33 mouse cellular contexts compared by ENCODE assay signal in the genomic region with DNA sequence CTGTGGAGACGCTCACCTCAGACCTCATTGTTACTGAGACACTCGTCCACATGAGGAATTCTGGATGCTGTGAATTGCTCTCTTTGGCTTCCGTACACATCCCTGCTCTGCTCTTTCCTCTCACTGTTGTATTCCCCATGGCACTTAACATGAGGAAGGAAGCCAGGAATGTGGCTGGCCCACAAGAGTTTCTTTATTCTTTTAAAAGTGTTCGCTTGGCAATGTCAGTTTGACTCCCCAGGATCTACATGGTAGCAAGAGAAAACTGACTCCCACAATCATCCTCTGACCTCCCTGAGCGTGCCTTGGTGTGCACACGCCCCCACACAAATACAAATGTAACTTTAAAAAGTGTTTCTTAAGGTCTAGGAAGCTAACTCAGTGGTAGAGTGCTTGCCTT. TPM values are rescaled to one million over a fixed set of nuclear protein-coding genes. Genes with fewer than 3 reads are reported as not detected.
A peak's percentile ranks its signal among the peaks of the same experiment; 100 is the strongest.
DNase-seq lines count a peak whose midpoint lies in the region; ATAC-seq and TF ChIP-seq lines count a peak whose summit lies in the region.
"Had no signal": no experiment of that assay in that cellular context is flagged by ENCODE, and none has a peak within 500 bp of the region (broad histone marks: within the 10 kb centered on the region; RNA-seq: fewer than 3 reads in every experiment).

No protein-coding gene starts in this region.

- DNase-seq in hindbrain, postnatal 0 days (ENCODE audit: low spot score): peak; percentile 20
- no peak for DNase-seq in hindbrain, embryonic 11.5 days (ENCODE audit: low spot score)
- peak; percentile 33 for DNase-seq in Muller cell, postnatal 12 days (ENCODE audit: inconsistent ontology term)
- DNase-seq in adipocyte (ENCODE audit: low spot score): peak; percentile 6
- peak; percentile 30 for DNase-seq in testis, postnatal 10 days (ENCODE audit: low spot score)
- DNase-seq in embryonic facial prominence, embryonic 10.5 days (ENCODE audit: low spot score): no peak
- DNase-seq: adrenal gland, postnatal 25 days; B cell, adult 2 months; cerebellum, adult 8-10 months; cerebellum, postnatal 25 days; gastrocnemius, postnatal 25 days; heart, adult 2 months; kidney, adult 9 months; kidney, postnatal 10 days; layer of hippocampus, adult 9-11 months; liver, embryonic 13.5 days had no signal

- no peak for TF ChIP-seq CTCF in hindbrain, postnatal 0 days (IDR thresholded peaks at IDR 0.05; ENCODE audit: low read depth)

- 46% methylated on average over 6 of the region's 6 CpGs for WGBS in hindbrain, postnatal 0 days
- WGBS in hindbrain, embryonic 11.5 days: 65% methylated on average over 6 of the region's 6 CpGs
- 68% methylated on average over 6 of the region's 6 CpGs for WGBS in embryonic facial prominence, embryonic 10.5 days

- no peaks in the 10 kb centered on the region for H3K36me3 ChIP-seq in hindbrain, postnatal 0 days (ENCODE audit: insufficient read depth, low read length)
- H3K36me3 ChIP-seq in hindbrain, embryonic 11.5 days (ENCODE audit: control insufficient read depth, insufficient read depth, low read length): no peaks in the 10 kb centered on the region
- no peaks in the 10 kb centered on the region for H3K36me3 ChIP-seq in embryonic facial prominence, embryonic 10.5 days (replicated peaks)
- H3K36me3 ChIP-seq: heart, embryonic 13.5 days; hindbrain, embryonic 10.5 days; limb, embryonic 10.5 days; limb, embryonic 15.5 days; liver, embryonic 13.5 days; midbrain, embryonic 10.5 days; neural tube, embryonic 12.5 days had no signal

- H3K9ac ChIP-seq in hindbrain, postnatal 0 days (replicated peaks; ENCODE audit: low read length): no peak overlapping the region
- H3K9ac ChIP-seq in hindbrain, embryonic 11.5 days (ENCODE audit: low read depth, low read length): no peak overlapping the region
- H3K9ac ChIP-seq: heart, embryonic 13.5 days; limb, embryonic 15.5 days; liver, embryonic 13.5 days; neural tube, embryonic 12.5 days had no signal

- no peaks in the 10 kb centered on the region for H3K4me1 ChIP-seq in hindbrain, postnatal 0 days (ENCODE audit: insufficient read depth, low read length)
- H3K4me1 ChIP-seq in hindbrain, embryonic 11.5 days (replicated peaks; ENCODE audit: control insufficient read depth, insufficient read depth, low read length): no peaks in the 10 kb centered on the region
- H3K4me1 ChIP-seq in embryonic facial prominence, embryonic 10.5 days: no peaks in the 10 kb centered on the region
- H3K4me1 ChIP-seq: hindbrain, embryonic 10.5 days; limb, embryonic 10.5 days; limb, embryonic 15.5 days; liver, embryonic 13.5 days; midbrain, embryonic 10.5 days; neural tube, embryonic 12.5 days had no signal

- no peak overlapping the region for H3K4me3 ChIP-seq in hindbrain, postnatal 0 days (ENCODE audit: low read length)
- H3K4me3 ChIP-seq in hindbrain, embryonic 11.5 days (ENCODE audit: low read depth, low read length): no peak overlapping the region
- H3K4me3 ChIP-seq in embryonic facial prominence, embryonic 10.5 days: no peak overlapping the region
- H3K4me3 ChIP-seq: heart, adult 2 months; heart, embryonic 13.5 days; hindbrain, embryonic 10.5 days; limb, embryonic 10.5 days; limb, embryonic 15.5 days; liver, embryonic 13.5 days; midbrain, embryonic 10.5 days; myocyte; neural tube, embryonic 12.5 days had no signal

- no peak for ATAC-seq in hindbrain, postnatal 0 days
- ATAC-seq in hindbrain, embryonic 11.5 days (ENCODE audit: low FRiP score): no peak
- ATAC-seq: activated CD4-positive, CD25-positive, alpha-beta regulatory T cell, adult 4 months; forebrain, embryonic 14.5 days; hindbrain, embryonic 16.5 days; intestine, embryonic 16.5 days; midbrain, embryonic 16.5 days had no signal

- no peak overlapping the region for H3K27ac ChIP-seq in hindbrain, postnatal 0 days
- H3K27ac ChIP-seq in hindbrain, embryonic 11.5 days (ENCODE audit: low read depth, low read length): no peak overlapping the region
- H3K27ac ChIP-seq in embryonic facial prominence, embryonic 10.5 days (replicated peaks): no peak overlapping the region
- H3K27ac ChIP-seq: heart, adult 2 months; heart, embryonic 13.5 days; hindbrain, embryonic 10.5 days; limb, embryonic 10.5 days; limb, embryonic 15.5 days; liver, embryonic 13.5 days; midbrain, embryonic 10.5 days; neural tube, embryonic 12.5 days had no signal

- H3K4me2 ChIP-seq in hindbrain, postnatal 0 days (ENCODE audit: low read depth, low read length): no peak overlapping the region
- no peak overlapping the region for H3K4me2 ChIP-seq in hindbrain, embryonic 11.5 days (replicated peaks; ENCODE audit: low read depth, low read length)
- H3K4me2 ChIP-seq: heart, embryonic 13.5 days; limb, embryonic 15.5 days; liver, embryonic 13.5 days; neural tube, embryonic 12.5 days had no signal

- no peaks in the 10 kb centered on the region for H3K27me3 ChIP-seq in hindbrain, postnatal 0 days (ENCODE audit: insufficient read depth, low read length)
- no peaks in the 10 kb centered on the region for H3K27me3 ChIP-seq in hindbrain, embryonic 11.5 days (ENCODE audit: control insufficient read depth, insufficient read depth, low read length)
- H3K27me3 ChIP-seq in embryonic facial prominence, embryonic 10.5 days (replicated peaks; ENCODE audit: low read depth, poor library complexity, severe bottlenecking): no peaks in the 10 kb centered on the region
- H3K27me3 ChIP-seq: limb, embryonic 15.5 days; neural tube, embryonic 12.5 days had no signal

- H3K9me3 ChIP-seq in hindbrain, postnatal 0 days (ENCODE audit: low read length): no peaks in the 10 kb centered on the region
- no peaks in the 10 kb centered on the region for H3K9me3 ChIP-seq in hindbrain, embryonic 11.5 days (ENCODE audit: control insufficient read depth, low read length)
- H3K9me3 ChIP-seq in embryonic facial prominence, embryonic 10.5 days: no peaks in the 10 kb centered on the region
- H3K9me3 ChIP-seq: hindbrain, embryonic 10.5 days; limb, embryonic 15.5 days; midbrain, embryonic 10.5 days; neural tube, embryonic 12.5 days had no signal

RNA-seq across cellular contexts. Expression of a gene that starts 0.8 kb away (rescaled TPM):
- total RNA-seq in hindbrain, postnatal 0 days (2014; rRNA removed): not detected in 2 replicates
- polyA plus RNA-seq in hindbrain, postnatal 0 days (2015; fragmentation: Nextera tagmentation; extraction: Ambion mirVana): not detected in 2 replicates
- polyA plus RNA-seq in hindbrain, embryonic 11.5 days (2014; fragmentation: Nextera tagmentation; extraction: Ambion mirVana): not detected in 2 replicates
- polyA plus RNA-seq in embryonic facial prominence, embryonic 10.5 days (2016; fragmentation: Nextera tagmentation; extraction: Ambion mirVana): not detected in 2 replicates
- total RNA-seq: adrenal gland, postnatal 25 days; gastrocnemius, postnatal 25 days; heart, adult 2 months; heart, postnatal 14 days; left cerebral cortex, postnatal 10 days; megakaryocyte progenitor cell, adult 5-6 weeks had no signal
- polyA plus RNA-seq: activated CD4-positive, CD25-positive, alpha-beta regulatory T cell, adult 4 months; brain, embryonic 14.5 days; embryonic facial prominence, embryonic 11.5 days; forebrain, embryonic 14.5 days; heart, adult 2 months; heart, embryonic 13.5 days; hindbrain, embryonic 10.5 days; hindbrain, embryonic 16.5 days; intestine, embryonic 16.5 days; limb, embryonic 10.5 days; limb, embryonic 15.5 days; liver, embryonic 13.5 days; midbrain, embryonic 10.5 days; midbrain, embryonic 16.5 days; myocyte; neural tube, embryonic 12.5 days had no signal

RNA-seq across cellular contexts. Expression of a gene that starts 41.8 kb away (rescaled TPM):
- total RNA-seq in hindbrain, postnatal 0 days (2014; rRNA removed): 0.10 and 0.22 TPM in 2 replicates
- 0.08 and 0.13 TPM in 2 replicates for polyA plus RNA-seq in hindbrain, postnatal 0 days (2015; fragmentation: Nextera tagmentation; extraction: Ambion mirVana)
- 0.06 TPM in 1 of 2 replicates, not detected in the other for polyA plus RNA-seq in hindbrain, embryonic 11.5 days (2014; fragmentation: Nextera tagmentation; extraction: Ambion mirVana)
- polyA plus RNA-seq in embryonic facial prominence, embryonic 10.5 days (2016; fragmentation: Nextera tagmentation; extraction: Ambion mirVana): 0.06 TPM in 1 of 2 replicates, not detected in the other
- total RNA-seq: megakaryocyte progenitor cell, adult 5-6 weeks had no signal
- polyA plus RNA-seq: hindbrain, embryonic 10.5 days; liver, embryonic 13.5 days; neural tube, embryonic 12.5 days had no signal

RNA-seq across cellular contexts. Expression of a gene that starts 44.6 kb away (rescaled TPM):
- total RNA-seq in hindbrain, postnatal 0 days (2014; rRNA removed): 0.73 and 1.8 TPM in 2 replicates
- polyA plus RNA-seq in hindbrain, postnatal 0 days (2015; fragmentation: Nextera tagmentation; extraction: Ambion mirVana): 0.70 and 0.92 TPM in 2 replicates
- polyA plus RNA-seq in hindbrain, embryonic 11.5 days (2014; fragmentation: Nextera tagmentation; extraction: Ambion mirVana): 0.17 and 0.19 TPM in 2 replicates
- polyA plus RNA-seq in embryonic facial prominence, embryonic 10.5 days (2016; fragmentation: Nextera tagmentation; extraction: Ambion mirVana): 0.14 TPM in 1 of 2 replicates, not detected in the other
- total RNA-seq: megakaryocyte progenitor cell, adult 5-6 weeks had no signal
- polyA plus RNA-seq: activated CD4-positive, CD25-positive, alpha-beta regulatory T cell, adult 4 months; midbrain, embryonic 10.5 days had no signal

RNA-seq across cellular contexts. Expression of a gene that starts 52.1 kb away (rescaled TPM):
- not detected in 2 replicates for total RNA-seq in hindbrain, postnatal 0 days (2014; rRNA removed)
- not detected in 2 replicates for polyA plus RNA-seq in hindbrain, postnatal 0 days (2015; fragmentation: Nextera tagmentation; extraction: Ambion mirVana)
- polyA plus RNA-seq in hindbrain, embryonic 11.5 days (2014; fragmentation: Nextera tagmentation; extraction: Ambion mirVana): not detected in 2 replicates
- polyA plus RNA-seq in embryonic facial prominence, embryonic 10.5 days (2016; fragmentation: Nextera tagmentation; extraction: Ambion mirVana): not detected in 2 replicates
- total RNA-seq: adrenal gland, postnatal 25 days; gastrocnemius, postnatal 25 days; heart, adult 2 months; heart, postnatal 14 days; left cerebral cortex, postnatal 10 days; megakaryocyte progenitor cell, adult 5-6 weeks had no signal
- polyA plus RNA-seq: activated CD4-positive, CD25-positive, alpha-beta regulatory T cell, adult 4 months; brain, embryonic 14.5 days; embryonic facial prominence, embryonic 11.5 days; forebrain, embryonic 14.5 days; heart, adult 2 months; heart, embryonic 13.5 days; hindbrain, embryonic 10.5 days; hindbrain, embryonic 16.5 days; intestine, embryonic 16.5 days; limb, embryonic 10.5 days; limb, embryonic 15.5 days; liver, embryonic 13.5 days; midbrain, embryonic 10.5 days; midbrain, embryonic 16.5 days; myocyte; neural tube, embryonic 12.5 days had no signal

Comparison
In these comparisons a context has a peak if more than half of its experiments do, and no peak if none do; other contexts are left out.
1. DNase-seq: peak in hindbrain, postnatal 0 days (single experiment), Muller cell, postnatal 12 days (single experiment), adipocyte (single experiment) and testis, postnatal 10 days (single experiment); none in hindbrain, embryonic 11.5 days (single experiment) and embryonic facial prominence, embryonic 10.5 days (single experiment).